Mouse (Mus musculus): Measurements from ENCODE around the gene Rptor. TPM values are rescaled to one million over a fixed set of nuclear protein-coding genes. Genes with fewer than 3 reads are reported as not detected.

Rptor gene
- total RNA-seq, 2 experiments from 2014 or later = 62.3 to 66.1 TPM

- no peak for TF ChIP-seq CTCF (conservative IDR thresholded peaks at IDR 0.05)
- Histone ChIP-seq H3K4me3 (no peak overlapping the region), H3K27ac (no peak overlapping the region)
- DNase-seq (ENCODE audit: low spot score in 2 of 2) = no peak
These were observed 113.3 kb downstream of the Rptor start for GRCm38 (mm10) chr11:119715841-119716596.

GRCm38 (mm10) chr11:119718115-119718514 is 115.4 kb downstream of the Rptor start:
- TF ChIP-seq CTCF (conservative IDR thresholded peaks at IDR 0.05) = no peak
- Histone ChIP-seq H3K27ac (no peak overlapping the region), H3K4me3 (no peak overlapping the region)
- DNase-seq (ENCODE audit: low spot score in 2 of 2) = no peak

- no peak for DNase-seq (ENCODE audit: low spot score in 2 of 2)
- Histone ChIP-seq H3K4me3 (no peak overlapping the region), H3K27ac (peak overlapping the region; percentile 63)
- TF ChIP-seq CTCF (conservative IDR thresholded peaks at IDR 0.05) = no peak
These were observed 117.7 kb downstream of the Rptor start for GRCm38 (mm10) chr11:119720101-119721048.

- H3K27ac ChIP-seq = no peak overlapping the region
- H3K4me3 ChIP-seq = no peak overlapping the region
- no peak for DNase-seq (ENCODE audit: low spot score in 2 of 2)
- no peak for TF ChIP-seq CTCF (conservative IDR thresholded peaks at IDR 0.05)
These were observed 122.0 kb downstream of the Rptor start for GRCm38 (mm10) chr11:119724709-119725108.

- no peak for TF ChIP-seq CTCF (conservative IDR thresholded peaks at IDR 0.05)
- H3K27ac ChIP-seq = no peak overlapping the region
- no peak overlapping the region for H3K4me3 ChIP-seq
- no peak for DNase-seq (ENCODE audit: low spot score in 2 of 2)
These were observed 128.7 kb downstream of the Rptor start for GRCm38 (mm10) chr11:119731382-119731781.

GRCm38 (mm10) chr11:119732362-119732761 is 129.7 kb downstream of the Rptor start:
- peak overlapping the region; percentile 65; the same call in 1 of the 2 replicates for H3K27ac ChIP-seq
- TF ChIP-seq CTCF (conservative IDR thresholded peaks at IDR 0.05) = no peak
- H3K4me3 ChIP-seq = no peak overlapping the region
- no peak for DNase-seq (ENCODE audit: low spot score in 2 of 2)

- TF ChIP-seq CTCF (conservative IDR thresholded peaks at IDR 0.05) = no peak
- no peak overlapping the region for H3K4me3 ChIP-seq
- H3K27ac ChIP-seq = peak overlapping the region; percentile 65; the same call in 1 of the 2 replicates
- no peak for DNase-seq (ENCODE audit: low spot score in 2 of 2)
These were observed 130.4 kb downstream of the Rptor start for GRCm38 (mm10) chr11:119732961-119733656.

GRCm38 (mm10) chr11:119733657-119733990 is 130.9 kb downstream of the Rptor start:
- Histone ChIP-seq H3K4me3 (no peak overlapping the region), H3K27ac (no peak overlapping the region)
- no peak for TF ChIP-seq CTCF (conservative IDR thresholded peaks at IDR 0.05)
- no peak for DNase-seq (ENCODE audit: low spot score in 2 of 2)

- H3K4me3 ChIP-seq = no peak overlapping the region
- H3K27ac ChIP-seq = no peak overlapping the region
- DNase-seq (ENCODE audit: low spot score in 2 of 2) = no peak
- no peak for TF ChIP-seq CTCF (conservative IDR thresholded peaks at IDR 0.05)
These were observed 132.4 kb downstream of the Rptor start for GRCm38 (mm10) chr11:119735152-119735551.

- no peak overlapping the region for H3K4me3 ChIP-seq
- H3K27ac ChIP-seq = peak overlapping the region; percentile 91
- DNase-seq (ENCODE audit: low spot score in 2 of 2) = peak; percentile 53 to 70
- TF ChIP-seq CTCF (conservative IDR thresholded peaks at IDR 0.05) = no peak
These were observed 136.5 kb downstream of the Rptor start for GRCm38 (mm10) chr11:119738990-119739846.

GRCm38 (mm10) chr11:119741401-119741800 is 138.7 kb downstream of the Rptor start:
- TF ChIP-seq CTCF (conservative IDR thresholded peaks at IDR 0.05) = no peak
- DNase-seq (ENCODE audit: low spot score in 2 of 2) = no peak
- H3K4me3 ChIP-seq = no peak overlapping the region
- H3K27ac ChIP-seq = peak overlapping the region; percentile 91; the same call in 1 of the 2 replicates

GRCm38 (mm10) chr11:119744436-119744835 is 141.7 kb downstream of the Rptor start:
- H3K4me3 ChIP-seq = no peak overlapping the region
- DNase-seq (ENCODE audit: low spot score in 2 of 2) = no peak
- 0 out of 2 replicates have a peak overlapping the region, but pooled peaks have one; percentile 4 for H3K27ac ChIP-seq
- peak; percentile 27 for TF ChIP-seq CTCF (conservative IDR thresholded peaks at IDR 0.05)

Measured in layer of hippocampus, adult 2 months (tissue).